Mouse (Mus musculus): ENCODE results near the gene Bpifb4. TPM values are rescaled to one million over a fixed set of nuclear protein-coding genes. Genes with fewer than 3 reads are reported as not detected.

The Bpifb4 gene
- polyA plus RNA-seq (2017; shearing (Covaris generic)): not detected

GRCm38 (mm10) chr2:153937843-153938242 lies at the start of gene Bpifb4:
Gene Bpifb4, plus strand, starts transcription at chr2:153938212.

GRCm38 (mm10) chr2:153900088-153900487 lies 37.9 kb upstream of the Bpifb4 start, which contains the start of gene Bpifb6:
Gene Bpifb6, plus strand, starts transcription at chr2:153900388.

GRCm38 (mm10) chr2:153917930-153918329 lies 20.1 kb upstream of the Bpifb4 start, which contains the start of gene Bpifb3:
Gene Bpifb3, plus strand, starts transcription at chr2:153918230.

GRCm38 (mm10) chr2:153974582-153974981 lies 36.6 kb downstream of the Bpifb4 start, which contains the start of gene Bpifa6:
Gene Bpifa6, plus strand, starts transcription at chr2:153974945.

GRCm38 (mm10) chr2:154007965-154008364 lies 70.0 kb downstream of the Bpifb4 start, which contains the start of gene Bpifa2:
Gene Bpifa2, plus strand, starts transcription at chr2:154008265.

Other genes starting within 250 kb of the Bpifb4 start
- under 1 TPM in 1 of 2 experiments, not detected in 1; 0.56 TPM for gene Dnmt3c, start 241.6 kb upstream of the Bpifb4 start, polyA plus RNA-seq (2017; shearing (Covaris generic))
- 100 to 1,000 TPM; 176 to 189 TPM for gene Mapre1, start 196.9 kb upstream of the Bpifb4 start, polyA plus RNA-seq (2017; shearing (Covaris generic))
- under 1 TPM; 0.22 to 0.70 TPM for gene Efcab8, start 158.3 kb upstream of the Bpifb4 start, polyA plus RNA-seq (2017; shearing (Covaris generic))
- 1 to 10 TPM in 1 of 2 experiments, not detected in 1; 1.3 TPM for gene Sun5, start 67.1 kb upstream of the Bpifb4 start, polyA plus RNA-seq (2017; shearing (Covaris generic))
- gene Bpifb2, start 63.2 kb upstream of the Bpifb4 start, polyA plus RNA-seq (2017; shearing (Covaris generic)): under 1 TPM in 1 of 2 experiments, not detected in 1; 0.40 TPM
- not detected for gene Bpifb6, start 37.8 kb upstream of the Bpifb4 start, polyA plus RNA-seq (2017; shearing (Covaris generic))
- not detected for gene Bpifb3, start 20.0 kb upstream of the Bpifb4 start, polyA plus RNA-seq (2017; shearing (Covaris generic))
- not detected for gene Bpifa6, start 36.7 kb downstream of the Bpifb4 start, polyA plus RNA-seq (2017; shearing (Covaris generic))
- gene Bpifa2, start 70.1 kb downstream of the Bpifb4 start, polyA plus RNA-seq (2017; shearing (Covaris generic)): over 10,000 TPM in 1 of 2 experiments, 1 to 10 TPM in 1; 5.4 to 48,090 TPM
- gene Bpifa3, start 192.1 kb downstream of the Bpifb4 start, polyA plus RNA-seq (2017; shearing (Covaris generic)): not detected
- not detected for gene Bpifa1, start 204.7 kb downstream of the Bpifb4 start, polyA plus RNA-seq (2017; shearing (Covaris generic))
- not detected for gene Bpifa5, start 224.4 kb downstream of the Bpifb4 start, polyA plus RNA-seq (2017; shearing (Covaris generic))